In genomic region chr7:28953476-28954376, GRCm38 (mm10) we compare ENCODE assay signal across 9 mouse cellular contexts. TPM values are rescaled to one million over a fixed set of nuclear protein-coding genes. Genes with fewer than 3 reads are reported as not detected.
DNase-seq lines count a peak whose midpoint lies in the region; ATAC-seq and TF ChIP-seq lines count a peak whose summit lies in the region.
"Had no signal": no experiment of that assay in that cellular context is flagged by ENCODE, and none has a peak within 500 bp of the region (broad histone marks: within the 10 kb centered on the region; RNA-seq: fewer than 3 reads in every experiment).

No protein-coding gene starts in this region.

- ATAC-seq in hindbrain, postnatal 0 days, result no peak
- no peak for ATAC-seq in intestine, postnatal 0 days
- peak; percentile 54; the same call in 1 of the 2 replicates for ATAC-seq in neural tube, embryonic 13.5 days (ENCODE audit: low read depth)
- ATAC-seq: Patski had no signal

- H3K4me3 ChIP-seq in hindbrain, embryonic 10.5 days, result peak overlapping the region; percentile 30
- H3K4me3 ChIP-seq in hindbrain, postnatal 0 days (ENCODE audit: low read length), result no peak overlapping the region
- no peak overlapping the region for H3K4me3 ChIP-seq in intestine, postnatal 0 days (ENCODE audit: low read depth, low read length)
- no peak overlapping the region for H3K4me3 ChIP-seq in neural tube, embryonic 13.5 days

- H3K27ac ChIP-seq in hindbrain, embryonic 10.5 days, result peak overlapping the region; percentile 87
- H3K27ac ChIP-seq in hindbrain, postnatal 0 days, result no peak overlapping the region
- H3K27ac ChIP-seq in intestine, postnatal 0 days (ENCODE audit: low read depth, low read length), result 0 out of 2 replicates have a peak overlapping the region, but pooled peaks have one; percentile 28
- peak overlapping the region; percentile 68 for H3K27ac ChIP-seq in neural tube, embryonic 13.5 days (replicated peaks)

- H3K4me1 ChIP-seq in hindbrain, embryonic 10.5 days (replicated peaks), result peaks cover 92% of the 10 kb centered on the region
- H3K4me1 ChIP-seq in hindbrain, postnatal 0 days (ENCODE audit: insufficient read depth, low read length), result peaks cover 15% of the 10 kb centered on the region; the same call in 1 of the 2 replicates
- peaks cover 43% of the 10 kb centered on the region for H3K4me1 ChIP-seq in intestine, postnatal 0 days (replicated peaks; ENCODE audit: control insufficient read depth, insufficient read depth, low read length)
- H3K4me1 ChIP-seq in neural tube, embryonic 13.5 days (replicated peaks), result peaks cover 73% of the 10 kb centered on the region

- H3K9me3 ChIP-seq in hindbrain, embryonic 10.5 days, result no peaks in the 10 kb centered on the region
- H3K9me3 ChIP-seq in hindbrain, postnatal 0 days (ENCODE audit: low read length), result no peaks in the 10 kb centered on the region
- no peaks in the 10 kb centered on the region for H3K9me3 ChIP-seq in intestine, postnatal 0 days (ENCODE audit: control insufficient read depth)
- H3K9me3 ChIP-seq in neural tube, embryonic 13.5 days, result no peaks in the 10 kb centered on the region

- H3K4me2 ChIP-seq in hindbrain, postnatal 0 days (ENCODE audit: low read depth, low read length), result no peak overlapping the region
- peak overlapping the region; percentile 38; the same call in 1 of the 2 replicates for H3K4me2 ChIP-seq in intestine, postnatal 0 days (replicated peaks; ENCODE audit: low read depth)
- 0 out of 2 replicates have a peak overlapping the region, but pooled peaks have one; percentile 1 for H3K4me2 ChIP-seq in neural tube, embryonic 13.5 days

- peak; percentile 65 for DNase-seq in hindbrain, embryonic 10.5 days (ENCODE audit: low spot score)
- no peak for DNase-seq in hindbrain, postnatal 0 days (ENCODE audit: low spot score)
- peak; percentile 74 for DNase-seq in embryo, embryonic 9.5 days (ENCODE audit: extremely low spot score)
- no peak for DNase-seq in urinary bladder, postnatal 14 days (ENCODE audit: low spot score)
- DNase-seq in left cerebral cortex, adult 18-20 months (ENCODE audit: low spot score in 2 of 2), result no peak
- DNase-seq in cerebellum, adult 9-10 months, result no peak

- no peak overlapping the region for H3K9ac ChIP-seq in hindbrain, postnatal 0 days (replicated peaks; ENCODE audit: low read length)
- H3K9ac ChIP-seq in intestine, postnatal 0 days (ENCODE audit: low read depth, low read length), result no peak overlapping the region
- H3K9ac ChIP-seq in neural tube, embryonic 13.5 days, result no peak overlapping the region

- WGBS in hindbrain, embryonic 10.5 days, result 5% methylated on average over 2 of the region's 2 CpGs
- 23% methylated on average over 2 of the region's 2 CpGs for WGBS in hindbrain, postnatal 0 days
- WGBS in intestine, postnatal 0 days, result 5% methylated on average over 2 of the region's 2 CpGs
- WGBS in neural tube, embryonic 13.5 days, result 8% methylated on average over 2 of the region's 2 CpGs

- H3K36me3 ChIP-seq in hindbrain, embryonic 10.5 days, result peaks cover 42% of the 10 kb centered on the region
- H3K36me3 ChIP-seq in hindbrain, postnatal 0 days (ENCODE audit: insufficient read depth, low read length), result no peaks in the 10 kb centered on the region
- peaks cover 6% of the 10 kb centered on the region for H3K36me3 ChIP-seq in intestine, postnatal 0 days (ENCODE audit: control insufficient read depth, insufficient read depth)
- H3K36me3 ChIP-seq in neural tube, embryonic 13.5 days, result no peaks in the 10 kb centered on the region; the same call in 1 of the 2 replicates

- TF ChIP-seq CTCF in hindbrain, postnatal 0 days (IDR thresholded peaks at IDR 0.05; ENCODE audit: low read depth), result no peak
- no peak for TF ChIP-seq CTCF in intestine, postnatal 0 days (IDR thresholded peaks at IDR 0.05; ENCODE audit: low read depth)

- H3K27me3 ChIP-seq in hindbrain, embryonic 10.5 days (ENCODE audit: insufficient read depth, poor library complexity, severe bottlenecking), result no peaks in the 10 kb centered on the region
- H3K27me3 ChIP-seq in hindbrain, postnatal 0 days (ENCODE audit: insufficient read depth, low read length), result no peaks in the 10 kb centered on the region
- H3K27me3 ChIP-seq in intestine, postnatal 0 days (replicated peaks; ENCODE audit: control insufficient read depth, insufficient read depth, low read length), result no peaks in the 10 kb centered on the region
- H3K27me3 ChIP-seq in neural tube, embryonic 13.5 days, result no peaks in the 10 kb centered on the region
- H3K27me3 ChIP-seq: Patski had no signal

RNA-seq across cellular contexts. Expression of gene Actn4, which starts 8.4 kb away (rescaled TPM):
- polyA plus RNA-seq in hindbrain, embryonic 10.5 days (2016; fragmentation: Nextera tagmentation; extraction: Ambion mirVana), result 216 and 245 TPM in 2 replicates
- total RNA-seq in hindbrain, postnatal 0 days (2014; rRNA removed), result 81.3 and 85.7 TPM in 2 replicates
- polyA plus RNA-seq in hindbrain, postnatal 0 days (2015; fragmentation: Nextera tagmentation; extraction: Ambion mirVana), result 114 and 115 TPM in 2 replicates
- polyA plus RNA-seq in intestine, postnatal 0 days (2015; fragmentation: Nextera tagmentation; extraction: Ambion mirVana), result 293 and 319 TPM in 2 replicates
- 142 and 147 TPM in 2 replicates for polyA plus RNA-seq in neural tube, embryonic 13.5 days (2015; fragmentation: Nextera tagmentation; extraction: Ambion mirVana)
- total RNA-seq in left cerebral cortex, adult 18-20 months (2021), result 100 to 1,000 TPM; 192 TPM

RNA-seq across cellular contexts. Expression of gene Eif3k, which starts 27.9 kb away (rescaled TPM):
- 426 and 432 TPM in 2 replicates for polyA plus RNA-seq in hindbrain, embryonic 10.5 days (2016; fragmentation: Nextera tagmentation; extraction: Ambion mirVana)
- total RNA-seq in hindbrain, postnatal 0 days (2014; rRNA removed), result 347 and 472 TPM in 2 replicates
- 309 TPM in 2 replicates for polyA plus RNA-seq in hindbrain, postnatal 0 days (2015; fragmentation: Nextera tagmentation; extraction: Ambion mirVana)
- 282 and 286 TPM in 2 replicates for polyA plus RNA-seq in intestine, postnatal 0 days (2015; fragmentation: Nextera tagmentation; extraction: Ambion mirVana)
- 352 and 359 TPM in 2 replicates for polyA plus RNA-seq in neural tube, embryonic 13.5 days (2015; fragmentation: Nextera tagmentation; extraction: Ambion mirVana)
- total RNA-seq in left cerebral cortex, adult 18-20 months (2021), result 100 to 1,000 TPM; 196 to 199 TPM

RNA-seq across cellular contexts. Expression of gene Map4k1, which starts 28.1 kb away (rescaled TPM):
- 8.8 and 9.0 TPM in 2 replicates for polyA plus RNA-seq in hindbrain, embryonic 10.5 days (2016; fragmentation: Nextera tagmentation; extraction: Ambion mirVana)
- 4.1 and 5.8 TPM in 2 replicates for total RNA-seq in hindbrain, postnatal 0 days (2014; rRNA removed)
- polyA plus RNA-seq in hindbrain, postnatal 0 days (2015; fragmentation: Nextera tagmentation; extraction: Ambion mirVana), result 12.5 and 15.0 TPM in 2 replicates
- polyA plus RNA-seq in intestine, postnatal 0 days (2015; fragmentation: Nextera tagmentation; extraction: Ambion mirVana), result 1.5 and 1.6 TPM in 2 replicates
- polyA plus RNA-seq in neural tube, embryonic 13.5 days (2015; fragmentation: Nextera tagmentation; extraction: Ambion mirVana), result 4.1 and 5.3 TPM in 2 replicates
- total RNA-seq in left cerebral cortex, adult 18-20 months (2021), result 1 to 10 TPM; 1.0 to 1.7 TPM

Comparison
In these comparisons a context has a peak if more than half of its experiments do, and no peak if none do; other contexts are left out.
1. DNase-seq: peak in hindbrain, embryonic 10.5 days (single experiment) and embryo, embryonic 9.5 days (single experiment); none in hindbrain, postnatal 0 days (single experiment), urinary bladder, postnatal 14 days (single experiment), left cerebral cortex, adult 18-20 months (0 of 2) and cerebellum, adult 9-10 months (single experiment).